Mouse (Mus musculus) liver, embryonic 12.5 days (tissue): ENCODE measurements around the gene Gm6268. TPM values are rescaled to one million over a fixed set of nuclear protein-coding genes. Genes with fewer than 3 reads are reported as not detected.

Experiments
- ATAC-seq: fragments of 200-750 bp; cut with Nextera tagmentation; 2 replicates; pipeline ENCODE4 v1.8.0; 2017; ENCODE audit warnings: moderate number of reproducible peaks, mild to moderate bottlenecking, moderate library complexity
- H3K27ac ChIP-seq: fragments of 300-500 bp; sonication (generic); 2 replicates; pipeline ENCODE4 v1.5.1; 2016; ENCODE audit warnings: mild to moderate bottlenecking
- H3K27me3 ChIP-seq: fragments of 300-500 bp; sonication (generic); replicated peaks from 2 replicates; pipeline ENCODE4 v1.6.1; 2016; ENCODE audit warnings: mild to moderate bottlenecking, moderate library complexity
- H3K36me3 ChIP-seq: fragments of 300-500 bp; sonication (generic); 2 replicates; pipeline ENCODE4 v1.6.1; 2016; ENCODE audit warnings: mild to moderate bottlenecking, moderate library complexity
- H3K4me1 ChIP-seq: fragments of 300-500 bp; sonication (generic); 2 replicates; pipeline ENCODE4 v1.6.1; 2016
- H3K4me2 ChIP-seq: fragments of 300-500 bp; sonication (generic); 2 replicates; pipeline ENCODE4 v1.6.1; 2016; ENCODE audit warnings: mild to moderate bottlenecking, moderate library complexity
- H3K4me3 ChIP-seq: fragments of 300-500 bp; sonication (generic); 2 replicates; pipeline ENCODE4 v1.5.1; 2016; ENCODE audit warnings: mild to moderate bottlenecking, moderate library complexity
- H3K9ac ChIP-seq: fragments of 300-500 bp; sonication (generic); 2 replicates; pipeline ENCODE4 v1.6.1; 2016; ENCODE audit warnings: mild to moderate bottlenecking, moderate library complexity
- H3K9me3 ChIP-seq: fragments of 300-500 bp; sonication (generic); replicated peaks from 2 replicates; pipeline ENCODE4 v1.6.1; 2016; ENCODE audit warnings: mild to moderate bottlenecking, moderate library complexity
- WGBS: fragments of 180-500 bp; shearing (Covaris S2); methylation state at CpG from one replicate; pipeline ENCODE4 v1.1.7; 2016; ENCODE audit not compliant: insufficient replicate concordance; 5-methylcytosine and 5-hydroxymethylcytosine counted together
- polyA plus RNA-seq: library from polyadenylated mRNA; unstranded; fragments of >200 nt; fragmentation: Nextera tagmentation; extraction: Ambion mirVana; gene quantifications from 2 replicates; pipeline ENCODE4 v1.2.1, GENCODE M21; 2016

Gm6268 gene
- not detected in 2 replicates for polyA plus RNA-seq

GRCm38 (mm10) chrX:36400980-36401379 is at the start of gene Gm6268:
Gene Gm6268 (plus strand): TSS chrX:36401280.
- no peak within 1 kb of the TSS for H3K4me3 ChIP-seq
- no peaks in the 10 kb centered on the region for H3K36me3 ChIP-seq
- no peaks in the 10 kb centered on the region for H3K27me3 ChIP-seq
- ATAC-seq, result no peak
- WGBS, result 81% methylated on average over 13 of the region's 13 CpGs
- H3K4me2 ChIP-seq, result no peak within 1 kb of the TSS
- H3K9ac ChIP-seq, result no peak within 1 kb of the TSS
- H3K9me3 ChIP-seq, result no peaks in the 10 kb centered on the region
- H3K4me1 ChIP-seq, result no peaks in the 10 kb centered on the region
- H3K27ac ChIP-seq, result no peak within 1 kb of the TSS

- no peaks in the 10 kb centered on the region for H3K4me1 ChIP-seq
- no peaks in the 10 kb centered on the region for H3K9me3 ChIP-seq
- H3K4me2 ChIP-seq, result no peak overlapping the region
- WGBS, result 36% methylated on average over 3 of the region's 3 CpGs
- H3K27ac ChIP-seq, result no peak overlapping the region
- H3K36me3 ChIP-seq, result no peaks in the 10 kb centered on the region
- no peak for ATAC-seq
- no peaks in the 10 kb centered on the region for H3K27me3 ChIP-seq
- H3K4me3 ChIP-seq, result no peak overlapping the region
- no peak overlapping the region for H3K9ac ChIP-seq
Observed at GRCm38 (mm10) chrX:36352446-36352845, 48.6 kb upstream of the Gm6268 start.

GRCm38 (mm10) chrX:36385340-36385739 is 15.7 kb upstream of the Gm6268 start:
- no peak overlapping the region for H3K27ac ChIP-seq
- H3K9me3 ChIP-seq, result no peaks in the 10 kb centered on the region
- no peak overlapping the region for H3K4me2 ChIP-seq
- H3K4me1 ChIP-seq, result no peaks in the 10 kb centered on the region
- H3K9ac ChIP-seq, result no peak overlapping the region
- no peak for ATAC-seq
- no peaks in the 10 kb centered on the region for H3K36me3 ChIP-seq
- no peak overlapping the region for H3K4me3 ChIP-seq
- no peaks in the 10 kb centered on the region for H3K27me3 ChIP-seq

- no peak for ATAC-seq
- Histone ChIP-seq H3K4me3 (no peak overlapping the region), H3K9ac (no peak overlapping the region), H3K36me3 (no peaks in the 10 kb centered on the region), H3K27ac (no peak overlapping the region), H3K4me2 (no peak overlapping the region), H3K27me3 (no peaks in the 10 kb centered on the region), H3K9me3 (no peaks in the 10 kb centered on the region), H3K4me1 (no peaks in the 10 kb centered on the region)
- 44% methylated on average over 3 of the region's 3 CpGs for WGBS
Observed at GRCm38 (mm10) chrX:36389971-36390370, 11.1 kb upstream of the Gm6268 start.

- H3K4me1 ChIP-seq, result no peaks in the 10 kb centered on the region
- H3K27ac ChIP-seq, result no peak overlapping the region
- 28% methylated on average over 2 of the region's 2 CpGs for WGBS
- no peaks in the 10 kb centered on the region for H3K36me3 ChIP-seq
- no peak overlapping the region for H3K4me2 ChIP-seq
- H3K27me3 ChIP-seq, result no peaks in the 10 kb centered on the region
- H3K4me3 ChIP-seq, result no peak overlapping the region
- H3K9me3 ChIP-seq, result no peaks in the 10 kb centered on the region
- no peak for ATAC-seq
- no peak overlapping the region for H3K9ac ChIP-seq
Observed at GRCm38 (mm10) chrX:36390503-36390902, 10.6 kb upstream of the Gm6268 start.

- H3K4me2 ChIP-seq, result no peak overlapping the region
- H3K36me3 ChIP-seq, result no peaks in the 10 kb centered on the region
- no peak overlapping the region for H3K27ac ChIP-seq
- H3K9me3 ChIP-seq, result no peaks in the 10 kb centered on the region
- no peaks in the 10 kb centered on the region for H3K4me1 ChIP-seq
- H3K27me3 ChIP-seq, result no peaks in the 10 kb centered on the region
- no peak overlapping the region for H3K4me3 ChIP-seq
- 53% methylated on average over 6 of the region's 6 CpGs for WGBS
- H3K9ac ChIP-seq, result no peak overlapping the region
- no peak for ATAC-seq
Observed at GRCm38 (mm10) chrX:36392672-36393071, 8.4 kb upstream of the Gm6268 start.

GRCm38 (mm10) chrX:36393279-36393678 is 7.8 kb upstream of the Gm6268 start:
- Histone ChIP-seq H3K9me3 (no peaks in the 10 kb centered on the region), H3K4me2 (no peak overlapping the region), H3K9ac (no peak overlapping the region), H3K27me3 (no peaks in the 10 kb centered on the region), H3K27ac (no peak overlapping the region), H3K4me3 (no peak overlapping the region), H3K36me3 (no peaks in the 10 kb centered on the region), H3K4me1 (no peaks in the 10 kb centered on the region)
- no peak for ATAC-seq
- 38% methylated on average over 6 of the region's 6 CpGs for WGBS

- H3K4me1 ChIP-seq, result no peaks in the 10 kb centered on the region
- no peaks in the 10 kb centered on the region for H3K36me3 ChIP-seq
- no peak overlapping the region for H3K4me2 ChIP-seq
- H3K27me3 ChIP-seq, result no peaks in the 10 kb centered on the region
- no peak overlapping the region for H3K4me3 ChIP-seq
- no peak overlapping the region for H3K27ac ChIP-seq
- ATAC-seq, result no peak
- H3K9me3 ChIP-seq, result no peaks in the 10 kb centered on the region
- WGBS, result 40% methylated on average over 6 of the region's 6 CpGs
- H3K9ac ChIP-seq, result no peak overlapping the region
Observed at GRCm38 (mm10) chrX:36402316-36402715, 1.2 kb downstream of the Gm6268 start.

GRCm38 (mm10) chrX:36419153-36419552 is 18.1 kb downstream of the Gm6268 start:
- H3K4me1 ChIP-seq, result no peaks in the 10 kb centered on the region
- no peaks in the 10 kb centered on the region for H3K36me3 ChIP-seq
- H3K9me3 ChIP-seq, result no peaks in the 10 kb centered on the region
- H3K27ac ChIP-seq, result no peak overlapping the region
- no peak overlapping the region for H3K4me3 ChIP-seq
- H3K4me2 ChIP-seq, result no peak overlapping the region
- ATAC-seq, result no peak
- 67% methylated on average over 3 of the region's 3 CpGs for WGBS
- no peak overlapping the region for H3K9ac ChIP-seq
- H3K27me3 ChIP-seq, result no peaks in the 10 kb centered on the region

GRCm38 (mm10) chrX:36434993-36435392 is 33.9 kb downstream of the Gm6268 start:
- H3K4me1 ChIP-seq, result no peaks in the 10 kb centered on the region
- ATAC-seq, result no peak
- no peak overlapping the region for H3K4me3 ChIP-seq
- no peak overlapping the region for H3K4me2 ChIP-seq
- no peaks in the 10 kb centered on the region for H3K9me3 ChIP-seq
- WGBS, result 33% methylated on average over 6 of the region's 6 CpGs
- no peaks in the 10 kb centered on the region for H3K36me3 ChIP-seq
- H3K9ac ChIP-seq, result no peak overlapping the region
- no peaks in the 10 kb centered on the region for H3K27me3 ChIP-seq
- H3K27ac ChIP-seq, result no peak overlapping the region

GRCm38 (mm10) chrX:36437932-36438331 is 36.9 kb downstream of the Gm6268 start:
- H3K4me2 ChIP-seq, result no peak overlapping the region
- 32% methylated on average over 1 of the region's 1 CpGs for WGBS
- H3K36me3 ChIP-seq, result no peaks in the 10 kb centered on the region
- no peak overlapping the region for H3K27ac ChIP-seq
- H3K4me3 ChIP-seq, result no peak overlapping the region
- H3K4me1 ChIP-seq, result no peaks in the 10 kb centered on the region
- no peaks in the 10 kb centered on the region for H3K27me3 ChIP-seq
- no peak for ATAC-seq
- H3K9me3 ChIP-seq, result no peaks in the 10 kb centered on the region
- H3K9ac ChIP-seq, result no peak overlapping the region
